Mouse (Mus musculus) thymus, postnatal 0 days (tissue): ENCODE measurements around the gene Ugdh. TPM values are rescaled to one million over a fixed set of nuclear protein-coding genes. Genes with fewer than 3 reads are reported as not detected.

Source experiments
- polyA plus RNA-seq: library from polyadenylated mRNA; unstranded; fragments of >200 nt; fragmentation: Nextera tagmentation; extraction: Ambion mirVana; gene quantifications from 2 replicates; pipeline ENCODE4 v1.2.1, GENCODE M21; 2015

Gene Ugdh
- polyA plus RNA-seq, 1 experiment from 2014 or later: 58.2 TPM

Other genes starting within 250 kb of the Ugdh start
- gene Wdr19, start 236.3 kb downstream of the Ugdh start, polyA plus RNA-seq: 2.9 and 3.1 TPM in 2 replicates
- 106 and 119 TPM in 2 replicates for gene Rfc1, start 100.3 kb downstream of the Ugdh start, polyA plus RNA-seq
- 0.13 TPM in 1 of 2 replicates, not detected in the other for gene Klb, start 87.6 kb downstream of the Ugdh start, polyA plus RNA-seq
- 1,355 and 1,379 TPM in 2 replicates for gene Rpl9, start 44.5 kb downstream of the Ugdh start, polyA plus RNA-seq
- gene Lias, start 44.5 kb downstream of the Ugdh start, polyA plus RNA-seq: 69.5 and 74.3 TPM in 2 replicates
- 0.72 and 1.3 TPM in 2 replicates for gene Gm43552, start 56.9 kb upstream of the Ugdh start, polyA plus RNA-seq
- gene Smim14, start 101.2 kb upstream of the Ugdh start, polyA plus RNA-seq: 218 and 226 TPM in 2 replicates
- 157 and 164 TPM in 2 replicates for gene Ube2k, start 101.3 kb upstream of the Ugdh start, polyA plus RNA-seq